Mouse (Mus musculus): ENCODE results near the gene Dnajc5. TPM values are rescaled to one million over a fixed set of nuclear protein-coding genes. Genes with fewer than 3 reads are reported as not detected.

Dnajc5 gene
- total RNA-seq, 2 experiments from 2014 or later = 47.8 to 51.8 TPM

GRCm38 (mm10) chr2:181583460-181584257 lies 63.4 kb downstream of the Dnajc5 start:
- intact Hi-C loops (cut with DNase I; ENCODE audit: low total_unique reads) = no loop called here
- DNase-seq = no peak

GRCm38 (mm10) chr2:181584411-181584942 lies 64.2 kb downstream of the Dnajc5 start, which contains the start of gene Uckl1:
Gene Uckl1 (minus strand): TSS chr2:181584892.
- intact Hi-C loops (cut with DNase I; ENCODE audit: low total_unique reads) = no loop called here
- DNase-seq = no peak

- no peak for DNase-seq
- intact Hi-C loops (cut with DNase I; ENCODE audit: low total_unique reads) = no loop called here
Measured at GRCm38 (mm10) chr2:181585506-181585905, 65.2 kb downstream of the Dnajc5 start.

- intact Hi-C loops (cut with DNase I; ENCODE audit: low total_unique reads) = no loop called here
- no peak for DNase-seq
Measured at GRCm38 (mm10) chr2:181586124-181586523, 65.8 kb downstream of the Dnajc5 start.

- DNase-seq = no peak
- intact Hi-C loops (cut with DNase I; ENCODE audit: low total_unique reads) = no loop called here
Measured at GRCm38 (mm10) chr2:181587796-181588195, 67.5 kb downstream of the Dnajc5 start.

GRCm38 (mm10) chr2:181588229-181588780 lies 68.0 kb downstream of the Dnajc5 start:
- DNase-seq = no peak
- intact Hi-C loops (cut with DNase I; ENCODE audit: low total_unique reads) = no loop called here

- intact Hi-C loops (cut with DNase I; ENCODE audit: low total_unique reads) = no loop called here
Measured at GRCm38 (mm10) chr2:181589011-181589731, 68.9 kb downstream of the Dnajc5 start.

GRCm38 (mm10) chr2:181589732-181590105 lies 69.4 kb downstream of the Dnajc5 start:
- no peak for DNase-seq
- intact Hi-C loops (cut with DNase I; ENCODE audit: low total_unique reads) = no loop called here

More at GRCm38 (mm10) chr2:181589011-181589731, 68.9 kb downstream of the Dnajc5 start:
- no peak for DNase-seq

- DNase-seq = no peak
- intact Hi-C loops (cut with DNase I; ENCODE audit: low total_unique reads) = no loop called here
Measured at GRCm38 (mm10) chr2:181590471-181590870, 70.2 kb downstream of the Dnajc5 start.

- intact Hi-C loops (cut with DNase I; ENCODE audit: low total_unique reads) = no loop called here
- DNase-seq = no peak
Measured at GRCm38 (mm10) chr2:181591528-181592085, 71.3 kb downstream of the Dnajc5 start, which contains the start of gene Prpf6. Gene Prpf6 (plus strand): TSS chr2:181591868.

GRCm38 (mm10) chr2:181592231-181593041 lies 72.2 kb downstream of the Dnajc5 start, which contains the start of gene Zfp512b:
Gene Zfp512b (minus strand): TSS chr2:181592803.
- intact Hi-C loops (cut with DNase I; ENCODE audit: low total_unique reads) = no loop called here
- peak; percentile 77 for DNase-seq

- peak; percentile 44 for DNase-seq
- intact Hi-C loops (cut with DNase I; ENCODE audit: low total_unique reads) = no loop called here
Measured at GRCm38 (mm10) chr2:181593042-181593421, 72.7 kb downstream of the Dnajc5 start.

GRCm38 (mm10) chr2:181593937-181594336 lies 73.7 kb downstream of the Dnajc5 start:
- intact Hi-C loops (cut with DNase I; ENCODE audit: low total_unique reads) = no loop called here
- DNase-seq = no peak

GRCm38 (mm10) chr2:181594946-181595696 lies 74.8 kb downstream of the Dnajc5 start:
- intact Hi-C loops (cut with DNase I; ENCODE audit: low total_unique reads) = loop anchor here (5.0 kb wide), 1 partner anchor 203 kb away; no protein-coding TSS in a partner anchor

GRCm38 (mm10) chr2:181596221-181596960 lies 76.1 kb downstream of the Dnajc5 start:
- no peak for DNase-seq
- intact Hi-C loops (cut with DNase I; ENCODE audit: low total_unique reads) = loop anchor here (5.0 kb wide), 1 partner anchor 204 kb away; no protein-coding TSS in a partner anchor

More at GRCm38 (mm10) chr2:181594946-181595696, 74.8 kb downstream of the Dnajc5 start:
- no peak for DNase-seq

- intact Hi-C loops (cut with DNase I; ENCODE audit: low total_unique reads) = loop anchor here (5.0 kb wide), 1 partner anchor 205 kb away; no protein-coding TSS in a partner anchor
- DNase-seq = no peak
Measured at GRCm38 (mm10) chr2:181597378-181598061, 77.2 kb downstream of the Dnajc5 start.
